Mouse (Mus musculus): Measurements from ENCODE around the gene Omg. TPM values are rescaled to one million over a fixed set of nuclear protein-coding genes. Genes with fewer than 3 reads are reported as not detected.

Omg gene
- total RNA-seq (2021) = 6.2 and 6.7 TPM in 2 replicates
- long read RNA-seq, partial matches to known transcripts = 0 of 2 reads
- long read RNA-seq, other reads (novel, unspliced or antisense) = 1 of 2 reads

DNA sequence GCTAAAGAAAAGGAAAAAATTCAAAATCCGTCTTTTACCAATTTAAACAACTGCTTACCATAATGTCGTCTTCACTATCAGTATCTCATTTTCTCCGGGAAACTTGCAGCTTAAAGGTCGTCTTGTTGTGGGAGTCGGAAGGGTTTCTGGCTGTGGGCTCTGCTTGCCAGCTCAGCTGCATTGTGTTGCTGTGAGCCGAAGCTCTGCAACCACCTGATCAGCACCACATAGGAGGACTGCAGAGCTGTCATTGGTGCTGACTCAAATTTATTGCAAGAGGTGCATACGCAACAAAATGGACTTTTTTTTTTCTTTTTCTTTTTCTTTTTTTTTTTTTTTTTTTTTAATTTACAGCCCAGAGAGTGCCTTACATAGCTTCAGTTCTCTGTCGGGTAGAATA, at the start of gene Omg:
Omg (minus strand) TSS at position 240 of the 400 bp plus-strand sequence.
- no peak for DNase-seq

DNA sequence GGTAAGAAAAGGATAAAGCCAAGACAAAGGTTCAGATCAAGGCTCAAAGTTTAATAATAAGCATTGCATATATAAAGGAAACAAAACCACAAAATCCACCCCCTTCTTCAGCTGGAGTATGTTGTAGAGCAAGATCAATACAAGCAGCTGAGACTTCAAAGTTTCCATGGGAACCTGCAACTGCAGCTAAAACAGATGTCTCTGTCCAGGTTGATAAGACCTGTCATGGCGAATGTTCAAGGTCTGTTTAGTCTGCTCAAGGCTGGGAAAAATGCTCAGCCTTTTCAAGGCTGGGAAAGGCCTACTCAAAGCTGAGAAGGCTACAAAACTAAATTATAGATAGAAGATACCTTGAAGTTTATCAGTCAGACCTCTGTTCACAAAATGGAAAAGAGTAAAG, 48.7 kb upstream of the Omg start:
- no peak for DNase-seq

DNA sequence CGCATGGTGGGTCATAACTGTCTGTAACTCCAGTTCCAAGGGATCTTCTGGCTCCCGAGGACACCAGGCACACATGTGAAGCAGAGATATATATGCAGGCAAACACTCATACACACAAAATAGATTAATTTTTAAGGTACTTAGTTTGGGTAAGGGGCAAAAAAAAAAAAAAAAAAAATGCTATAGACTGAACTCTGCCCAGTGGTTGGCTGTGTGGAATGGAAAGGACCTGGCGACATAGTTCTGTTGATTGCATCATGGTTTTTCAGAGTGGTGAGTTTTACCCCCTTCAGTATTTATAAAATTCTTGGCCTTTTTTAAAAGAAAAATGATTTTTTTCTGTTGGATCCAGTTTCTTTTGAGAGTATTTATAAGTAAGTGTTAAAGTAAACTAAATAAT, 32.4 kb upstream of the Omg start:
- no peak for DNase-seq

DNA sequence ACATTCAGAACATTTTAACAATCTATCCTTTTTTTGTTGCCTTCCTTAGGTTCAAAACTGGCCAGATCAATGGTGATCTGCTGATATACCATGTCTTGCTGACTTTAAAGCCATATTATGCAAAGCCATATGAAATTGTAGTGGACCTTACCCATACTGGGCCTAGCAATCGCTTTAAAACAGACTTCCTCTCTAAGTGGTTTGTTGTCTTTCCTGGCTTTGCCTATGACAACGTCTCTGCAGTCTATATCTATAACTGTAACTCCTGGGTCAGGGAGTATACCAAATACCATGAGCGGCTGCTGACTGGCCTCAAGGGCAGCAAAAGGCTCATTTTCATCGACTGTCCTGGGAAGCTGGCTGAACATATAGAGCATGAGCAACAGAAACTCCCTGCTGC, 31.7 kb upstream of the Omg start:
- no peak for DNase-seq

DNA sequence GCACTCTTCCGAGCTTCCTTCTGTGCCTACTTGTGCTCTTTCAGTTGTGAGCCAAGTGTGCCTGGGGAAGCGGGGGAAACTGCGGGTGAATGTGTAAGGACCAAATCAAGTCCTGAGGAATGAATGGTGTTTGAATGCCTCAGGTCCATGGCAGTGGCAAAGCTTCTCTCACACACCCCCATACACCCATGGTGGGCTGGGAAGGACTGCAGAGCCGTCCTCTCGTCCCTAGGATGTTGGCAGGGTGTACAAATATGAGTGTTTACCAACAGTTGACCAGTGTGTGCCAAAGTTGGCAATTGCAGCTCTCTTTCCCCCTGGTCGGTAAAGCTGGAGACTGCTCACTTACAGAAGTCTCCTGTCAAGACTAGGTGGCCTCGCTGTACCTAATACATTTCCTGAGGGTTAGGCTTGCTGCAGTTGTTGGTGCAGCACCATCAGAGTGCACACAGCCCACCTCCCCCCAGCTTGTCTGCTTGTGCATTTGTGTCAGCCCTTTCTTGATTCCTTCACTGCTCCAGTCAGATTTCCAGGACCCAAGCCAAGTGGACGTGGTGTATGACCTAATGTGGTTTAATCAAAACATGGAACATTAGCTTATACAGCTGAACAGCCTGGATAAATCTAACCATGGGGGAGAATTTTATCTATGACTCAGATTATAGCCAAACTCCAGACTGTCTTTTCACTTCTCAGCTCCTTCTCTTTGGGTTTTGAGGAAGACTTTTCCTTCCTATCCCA, 30.2 kb upstream of the Omg start:
- DNase-seq = peak; percentile 35

DNA sequence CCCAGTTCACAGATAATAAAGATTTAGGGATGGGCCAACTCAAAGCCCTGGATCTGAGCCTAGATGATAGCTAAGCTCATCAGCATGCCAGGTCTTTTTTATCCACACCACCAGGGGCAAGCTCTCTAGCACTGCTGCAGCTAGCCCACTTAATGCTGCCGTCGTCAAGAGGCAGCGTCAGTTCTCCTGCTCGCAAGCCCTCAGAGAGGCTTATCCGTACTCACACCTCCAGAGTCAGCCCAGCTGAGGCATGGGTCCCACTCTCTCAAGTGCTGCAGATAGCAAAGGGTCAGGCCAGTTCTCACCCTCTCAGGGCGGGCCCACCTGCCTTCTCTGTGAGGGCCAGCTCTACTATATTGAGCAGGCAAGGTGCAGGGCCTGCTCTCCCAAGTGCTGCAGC, 29.4 kb upstream of the Omg start:
- no peak for DNase-seq

DNA sequence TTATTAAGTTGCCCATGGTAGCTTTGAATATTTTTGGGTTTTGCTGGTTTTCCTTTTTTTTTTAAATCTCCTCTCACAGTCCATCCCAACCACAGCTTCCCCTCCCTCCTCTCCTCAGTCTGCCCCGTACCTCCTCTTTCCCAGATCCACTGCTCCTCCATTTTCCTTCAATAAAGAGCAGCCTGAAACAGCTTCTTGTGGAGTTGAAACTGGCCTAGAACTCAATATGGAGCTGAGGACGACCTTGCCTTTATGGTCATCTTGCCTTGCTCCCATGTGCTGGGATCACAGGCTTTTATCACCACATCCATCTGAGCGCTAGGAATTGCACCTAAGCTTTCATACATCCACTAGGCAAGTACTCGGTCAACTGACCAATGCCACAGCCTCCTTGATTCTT, 27.6 kb upstream of the Omg start:
- no peak for DNase-seq

DNA sequence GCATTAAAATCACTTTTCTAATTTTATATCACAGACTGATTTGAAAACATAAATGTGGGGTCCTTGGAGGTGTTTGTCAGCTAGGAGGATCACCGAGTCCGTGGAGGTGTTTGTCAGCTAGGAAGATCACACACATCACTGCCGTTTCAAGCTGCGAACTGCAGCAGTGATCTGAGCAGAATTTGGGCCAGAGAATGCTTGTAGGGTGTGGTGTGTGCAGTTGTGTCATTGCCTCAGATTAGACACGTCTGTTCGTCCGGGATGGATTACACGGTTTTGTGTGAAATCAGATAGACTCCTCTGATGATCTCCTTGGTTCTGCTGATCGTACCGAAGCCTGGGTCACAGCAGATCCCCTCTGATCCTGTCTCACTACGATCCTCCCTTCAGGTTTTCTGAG, 26.9 kb upstream of the Omg start:
- DNase-seq = no peak

DNA sequence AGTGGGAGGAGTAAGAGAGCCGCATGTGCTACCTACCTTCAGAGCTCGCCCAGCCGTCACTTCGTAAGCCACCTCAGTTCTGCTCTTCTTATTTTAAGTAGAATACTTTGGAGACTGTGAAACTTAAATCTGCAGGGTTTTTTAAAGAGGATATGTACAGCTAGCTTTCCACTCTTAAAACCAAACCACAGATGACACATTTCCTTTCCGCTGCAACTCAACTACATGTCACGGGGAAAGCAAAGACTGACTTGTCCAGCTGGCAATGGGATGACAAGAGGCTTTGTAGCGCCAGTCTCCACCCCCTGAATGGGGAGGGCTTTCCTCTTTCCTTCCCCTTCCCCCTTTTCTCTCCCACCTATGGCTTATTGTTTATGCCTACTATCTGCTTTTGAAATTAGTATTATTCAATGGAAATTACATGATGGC, 26.5 kb upstream of the Omg start, which contains the start of the genes Evi2 and Evi2a:
Evi2 (minus strand) TSS at position 257 of the 429 bp plus-strand sequence.
Evi2a (minus strand) TSS at position 277 of the 429 bp plus-strand sequence.
- DNase-seq = no peak

DNA sequence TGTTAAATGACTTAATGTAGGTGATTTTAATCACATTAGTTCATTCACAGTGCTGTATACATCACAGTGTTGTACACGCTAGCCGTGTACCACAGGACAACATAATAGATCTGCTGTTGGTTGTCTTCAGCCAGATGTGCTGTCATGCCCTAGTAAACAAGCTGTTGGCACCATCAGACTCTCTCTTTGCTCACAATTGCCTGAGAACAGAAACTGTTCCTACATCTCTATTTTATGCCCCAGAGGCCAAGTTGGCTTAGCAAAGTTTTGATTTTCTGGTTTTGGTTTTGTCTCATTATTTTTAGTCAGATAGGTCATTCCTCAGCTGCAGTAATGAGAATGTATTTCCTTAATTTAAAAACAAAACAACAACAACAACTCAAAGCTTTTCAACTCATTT, 25.9 kb upstream of the Omg start:
- DNase-seq = no peak

DNA sequence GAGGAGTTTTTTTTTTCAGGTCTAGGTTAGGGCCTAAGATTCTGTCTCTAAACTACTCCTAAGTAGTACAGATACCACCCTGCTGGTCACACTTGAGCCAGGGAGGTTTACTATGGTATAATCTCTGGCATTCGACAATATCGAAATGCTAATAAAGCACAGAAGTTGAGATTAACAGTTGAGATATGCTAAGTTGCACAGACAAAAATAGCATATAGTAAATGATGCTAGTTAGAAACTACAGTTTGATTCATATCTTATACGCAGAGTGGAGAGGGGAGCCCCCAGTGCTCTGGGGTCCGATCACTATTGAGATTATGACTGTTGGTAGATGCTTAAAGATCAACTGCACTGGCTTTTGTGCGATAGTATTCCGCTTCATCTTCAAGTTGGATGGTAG, 25.3 kb upstream of the Omg start:
- DNase-seq = no peak

DNA sequence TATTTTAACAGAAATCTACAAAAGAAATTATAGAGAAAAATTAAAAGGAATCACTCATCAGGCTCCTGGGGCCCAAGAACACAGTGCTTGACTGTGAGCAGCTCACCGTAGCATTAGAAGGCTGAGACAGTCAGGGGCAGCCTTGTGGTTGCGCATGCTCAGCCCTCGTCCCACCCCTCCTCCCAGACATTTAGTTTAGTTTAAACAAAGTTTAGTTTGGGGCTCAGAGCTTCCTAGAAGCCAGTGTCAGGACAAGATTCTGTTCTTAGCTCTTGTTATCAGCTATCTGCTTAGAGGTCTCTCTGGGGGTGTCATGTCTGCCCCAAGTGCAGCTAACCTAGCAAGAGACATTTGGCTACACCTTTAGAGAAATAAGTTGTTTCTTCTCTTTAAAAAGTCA, 24.7 kb upstream of the Omg start:
- DNase-seq = no peak

DNA sequence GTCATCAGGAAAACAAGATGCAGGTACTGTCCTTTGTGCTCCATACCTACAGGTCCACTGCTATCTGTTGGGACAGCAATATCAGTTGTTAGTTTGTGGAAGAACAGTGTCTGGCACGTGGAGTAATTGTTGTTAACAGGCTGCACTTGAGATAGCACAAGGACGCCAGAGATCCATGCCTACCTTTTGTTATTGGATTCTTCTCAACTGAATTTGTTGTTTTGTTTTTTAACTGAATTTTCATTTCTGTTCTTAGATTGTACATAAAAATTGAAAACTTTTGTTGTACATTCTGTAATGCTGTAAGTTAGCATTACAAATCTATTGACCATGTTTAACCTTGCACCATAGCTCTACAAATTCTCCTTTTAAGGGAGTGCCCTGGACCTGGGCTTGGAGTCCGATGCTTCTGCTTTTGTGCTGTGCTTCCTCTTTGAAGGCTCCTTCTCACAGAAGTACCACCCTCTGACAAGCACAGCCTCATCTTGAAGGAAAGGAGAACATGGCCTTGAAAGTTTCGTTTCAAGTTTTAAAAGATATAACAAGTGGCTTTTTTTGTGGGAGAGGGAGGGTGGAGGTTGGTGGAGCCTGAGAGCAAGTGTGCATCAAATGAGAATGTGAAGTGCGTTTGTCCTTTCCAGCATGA, 24.0 kb upstream of the Omg start:
- no peak for DNase-seq

DNA sequence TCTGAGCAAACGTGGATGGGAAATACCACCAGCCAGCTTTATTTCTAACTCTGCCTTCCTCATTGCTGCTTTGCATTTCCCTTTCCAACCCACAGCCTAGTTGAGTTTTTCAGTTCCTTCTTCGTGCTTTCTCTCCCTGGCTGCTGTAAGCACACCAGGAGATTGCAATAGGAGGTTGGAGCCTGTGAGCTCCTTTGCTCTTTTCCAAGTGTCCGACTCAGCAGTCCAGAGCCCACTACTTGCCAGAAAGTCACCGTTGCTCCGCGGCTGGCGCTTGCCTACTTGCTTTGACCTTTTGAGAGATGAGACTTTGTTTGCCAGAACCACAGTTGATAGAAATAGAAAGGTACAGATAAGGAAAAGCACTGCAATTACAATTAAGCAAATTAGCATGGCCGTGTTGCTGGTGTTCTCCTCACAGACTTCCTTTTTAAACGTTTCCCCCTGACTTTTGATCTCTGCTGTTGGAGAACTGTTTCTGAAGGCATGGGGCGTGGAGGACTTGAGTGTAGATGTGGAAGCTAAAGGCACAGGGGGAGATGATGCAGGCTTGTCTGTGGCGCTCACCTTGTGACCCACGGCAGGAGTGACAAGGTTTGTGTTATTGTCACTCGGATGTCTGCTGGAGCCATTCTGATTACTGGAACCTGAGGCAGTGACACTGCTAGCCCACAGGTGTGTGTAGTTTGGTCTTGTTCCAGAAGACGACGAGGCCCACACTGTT, 23.3 kb upstream of the Omg start:
- DNase-seq = no peak

DNA sequence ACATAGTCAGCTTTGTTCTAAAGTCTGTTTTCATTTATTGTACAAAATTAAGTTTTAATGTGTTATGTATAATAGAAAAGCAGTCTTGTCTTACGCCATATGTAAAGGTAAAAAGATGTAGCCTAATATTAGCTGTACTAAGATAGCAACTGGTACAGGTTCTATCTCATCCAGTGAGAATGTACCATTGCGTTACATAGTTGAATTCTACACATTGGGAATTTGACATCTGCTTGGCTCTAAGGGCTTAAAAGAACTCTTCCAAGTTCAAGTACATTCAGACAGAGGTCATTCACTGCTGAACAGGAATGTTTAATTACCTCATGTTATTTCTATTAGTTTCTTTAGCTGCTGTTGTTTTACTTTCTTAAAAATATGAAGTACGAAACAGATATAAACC, 22.7 kb upstream of the Omg start:
- no peak for DNase-seq

DNA sequence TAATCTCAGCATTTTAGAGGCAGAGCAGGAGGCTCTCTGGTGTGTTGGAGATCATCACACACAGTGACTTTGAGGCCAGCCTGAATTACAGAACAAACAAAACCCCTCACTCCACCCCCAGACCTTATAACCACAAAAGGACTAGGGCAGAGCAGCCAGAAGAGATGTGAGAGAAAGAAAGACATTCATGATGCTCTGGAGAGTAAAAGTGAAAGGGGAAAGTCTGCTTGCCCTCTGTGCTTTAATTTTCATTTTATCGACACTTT, 20.4 kb upstream of the Omg start:
- DNase-seq = no peak

DNA sequence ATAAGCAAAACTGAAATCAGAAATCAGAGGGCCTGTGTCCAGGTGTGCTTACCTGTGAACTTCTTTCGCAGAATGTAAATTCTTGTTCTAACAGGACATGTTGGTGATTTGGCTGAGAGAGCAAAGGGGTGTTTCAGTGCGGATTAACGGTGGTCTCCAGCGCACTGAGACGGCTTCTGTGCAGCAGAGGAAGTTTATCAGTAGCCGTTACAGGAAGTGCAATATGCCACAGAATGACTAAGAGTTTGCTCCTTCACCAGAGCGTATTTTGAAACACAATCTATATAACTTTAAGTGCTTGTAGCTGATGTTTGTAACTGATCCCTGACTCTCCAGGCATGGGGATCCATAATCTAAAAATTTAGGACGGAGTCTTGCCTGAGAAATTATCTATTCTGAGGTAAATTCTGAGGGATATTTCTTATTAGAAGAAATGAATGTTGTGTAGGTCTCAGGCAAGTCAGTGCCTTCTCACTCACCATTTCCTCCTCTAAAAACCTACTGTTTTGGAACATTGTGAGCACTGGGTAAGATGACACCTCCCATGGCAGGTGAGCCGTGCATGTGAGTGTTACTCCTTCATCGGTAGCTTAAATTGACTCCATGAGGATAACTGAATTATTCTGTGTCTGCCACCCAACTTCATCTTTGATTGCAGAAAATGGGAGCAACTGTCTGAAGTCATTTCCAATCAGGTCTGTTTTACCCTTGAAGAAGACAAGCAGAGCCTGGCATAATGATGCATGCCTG, 19.9 kb upstream of the Omg start, which contains the start of gene Evi2b:
Evi2b (minus strand) TSS at position 203 of the 750 bp plus-strand sequence.
- no peak for DNase-seq

DNA sequence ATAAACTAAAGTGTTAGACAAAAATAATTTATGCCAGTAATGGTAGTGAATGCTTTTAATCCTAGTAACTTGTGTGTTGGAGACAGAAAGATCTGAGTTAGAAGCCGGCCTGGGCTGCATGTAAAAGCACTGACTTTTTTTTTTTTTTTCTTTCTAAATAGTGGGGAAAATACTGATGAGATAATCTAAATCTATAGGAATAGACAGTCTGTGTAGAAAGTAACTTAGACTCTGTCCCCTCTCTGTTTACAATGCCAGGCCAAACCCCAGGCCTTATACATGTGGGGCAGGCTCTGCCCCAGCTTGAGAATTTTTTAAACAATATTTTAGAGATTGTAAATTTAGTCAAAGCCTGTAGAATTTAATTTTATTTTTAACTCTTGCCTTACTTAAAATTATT, 19.1 kb upstream of the Omg start:
- no peak for DNase-seq

DNA sequence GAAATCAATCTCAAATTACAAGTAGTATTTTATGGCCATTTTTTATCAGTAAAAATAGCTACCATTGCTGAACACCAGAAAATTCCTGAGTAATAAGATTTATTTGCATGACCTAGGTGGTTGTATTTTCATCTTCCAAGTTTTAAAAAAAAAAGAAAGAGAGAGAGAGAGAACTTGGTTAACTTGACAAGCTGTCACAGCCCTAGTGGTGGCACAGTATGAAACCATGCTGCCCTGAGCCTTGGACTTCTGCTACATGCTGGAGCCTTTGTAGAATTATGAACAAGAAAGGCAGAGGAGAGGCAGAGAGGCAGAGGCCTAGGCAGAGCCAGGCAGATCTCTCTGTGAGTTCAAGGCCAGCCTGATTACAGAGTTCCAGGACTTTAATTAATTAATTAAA, 18.0 kb upstream of the Omg start:
- DNase-seq = no peak

DNA sequence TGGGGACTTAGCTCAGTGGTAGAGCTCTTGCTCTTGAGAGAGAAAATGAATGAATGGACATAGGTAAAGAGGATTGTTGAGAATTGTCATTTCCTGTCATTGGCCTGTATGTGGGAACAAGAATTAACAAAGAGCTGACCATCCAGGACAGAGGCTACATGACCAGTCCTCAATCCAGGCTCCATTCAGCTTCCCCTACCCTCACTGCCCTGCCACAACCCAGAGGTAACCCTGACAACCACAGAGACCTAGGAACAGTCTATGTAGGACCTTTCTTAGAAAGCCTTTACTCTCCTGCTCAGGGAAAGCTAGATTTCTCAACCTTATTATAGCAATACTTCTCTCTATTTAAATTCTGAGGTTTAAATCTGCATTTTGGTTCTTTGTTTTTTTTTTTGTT, 16.9 kb upstream of the Omg start:
- DNase-seq = no peak

DNA sequence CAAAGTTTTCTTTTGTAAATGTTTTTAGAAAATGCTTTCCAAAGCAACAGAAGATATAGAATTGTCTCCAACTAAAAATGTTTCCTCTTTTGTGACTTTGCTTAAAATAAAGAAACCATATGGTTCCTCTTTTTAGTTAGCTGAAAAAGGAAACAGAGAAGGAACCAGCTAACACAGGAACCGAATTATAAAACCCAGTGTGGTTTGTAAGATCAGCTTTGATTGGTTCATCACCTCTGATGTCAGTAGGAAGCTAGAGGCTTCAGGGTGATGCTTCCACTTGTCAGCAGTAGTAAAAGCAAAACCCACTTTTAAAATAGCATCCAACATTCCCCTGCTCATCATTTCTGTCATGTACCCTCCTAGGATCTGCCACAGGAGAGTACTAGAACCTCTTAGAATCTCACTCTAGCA, 16.0 kb upstream of the Omg start:
- no peak for DNase-seq

DNA sequence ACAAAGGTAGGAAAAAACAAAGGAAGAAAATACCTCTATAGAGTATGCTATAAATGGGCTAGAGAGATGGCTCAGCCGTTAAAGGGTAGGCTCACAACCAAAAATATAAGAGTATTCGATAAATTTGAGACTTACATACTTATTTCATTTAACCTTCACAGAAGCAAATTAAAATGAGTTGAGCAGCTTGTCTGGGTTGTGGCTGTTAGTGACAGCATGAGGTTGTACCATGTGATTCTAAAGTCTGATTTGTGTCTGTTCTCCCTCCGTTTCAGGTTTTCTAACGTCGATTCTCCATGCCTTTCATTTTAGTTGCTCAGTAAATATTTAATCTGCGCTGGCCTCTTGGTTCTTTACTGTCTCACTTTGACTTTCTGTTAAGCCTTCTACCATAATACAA, 15.4 kb upstream of the Omg start:
- DNase-seq = no peak

DNA sequence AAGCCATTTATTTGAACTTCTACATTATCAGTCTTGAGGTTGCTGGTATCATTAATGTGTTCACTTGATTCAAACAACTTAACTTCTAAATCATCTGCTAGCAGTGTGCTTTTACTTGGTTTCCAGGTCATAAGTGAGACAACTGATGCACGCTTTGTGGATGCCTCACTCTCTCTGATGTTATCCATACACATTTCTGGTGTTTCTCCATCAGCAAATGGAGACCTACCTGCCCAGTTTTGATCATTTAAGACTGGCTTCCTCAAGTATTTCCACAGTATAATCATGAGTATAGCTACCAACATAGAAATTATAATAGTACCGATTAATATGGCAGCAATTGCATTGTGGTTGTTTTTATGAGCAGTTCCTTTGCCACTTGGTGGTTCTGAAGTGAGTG, 11.9 kb upstream of the Omg start:
- DNase-seq = no peak
